Mouse (Mus musculus) testis, postnatal 10 days (tissue): ENCODE measurements around the gene Pik3c2g.

ENCODE experiments used
- DNase-seq: peaks from one replicate; pipeline ENCODE4 v3.0.0; 2021; ENCODE audit warnings: low spot score

The Pik3c2g gene

DNA sequence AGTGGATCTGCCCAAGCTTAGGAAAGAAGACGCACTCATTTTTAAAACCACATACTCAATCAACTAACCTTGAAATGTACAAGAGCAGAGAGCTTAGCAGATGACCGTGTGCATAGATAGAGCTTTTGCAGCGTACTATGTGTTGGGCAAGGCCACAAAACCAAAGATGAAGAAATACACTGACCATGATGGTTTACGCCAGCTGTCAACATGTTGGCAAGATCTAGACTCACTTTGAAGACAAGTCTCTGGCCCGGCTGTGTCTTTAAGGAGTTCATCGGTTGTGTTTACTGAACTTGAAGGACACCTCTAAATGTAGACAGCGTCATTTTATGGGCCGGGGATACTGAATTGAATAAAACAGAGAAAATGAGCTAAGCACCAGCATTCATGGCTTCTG is 254.3 kb downstream of the Pik3c2g start:
- DNase-seq: no peak

DNA sequence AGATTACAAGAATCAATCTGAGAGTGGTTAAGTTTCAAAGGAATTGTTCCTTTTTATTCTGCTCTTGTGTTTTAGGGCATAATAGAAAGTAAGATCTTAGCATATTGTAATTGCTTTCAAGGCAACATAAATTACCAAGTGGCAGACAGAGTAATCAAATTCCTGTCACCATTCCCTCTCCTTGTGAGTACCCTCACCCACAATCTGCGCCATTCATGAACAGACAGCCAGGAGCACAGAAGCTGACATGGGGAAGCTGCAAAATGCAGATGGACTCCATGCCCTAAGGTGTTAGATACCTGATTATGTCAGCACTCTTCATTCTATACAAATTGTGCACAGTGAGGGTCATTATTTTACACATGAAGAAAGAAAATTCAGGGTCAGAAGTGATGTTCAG is 255.6 kb downstream of the Pik3c2g start:
- DNase-seq: no peak

DNA sequence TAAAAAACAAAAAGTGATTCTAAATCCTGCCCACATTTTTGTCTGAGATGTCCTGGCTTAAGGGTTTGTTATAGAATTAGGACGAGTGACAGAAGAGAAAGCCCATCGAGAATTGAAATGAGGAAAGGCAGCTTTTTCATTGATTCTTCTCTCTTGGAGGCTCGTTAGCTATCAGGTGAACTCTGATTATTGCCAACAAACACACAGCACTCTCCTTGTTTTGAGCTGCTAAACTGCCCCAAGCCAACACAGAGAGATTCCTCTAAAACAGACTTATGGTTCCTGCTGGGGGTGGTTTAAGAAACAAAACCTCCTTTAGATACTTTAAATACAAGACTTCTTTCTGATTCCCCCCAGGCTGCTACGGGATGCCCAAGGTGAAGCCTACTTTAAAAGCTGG is 256.5 kb downstream of the Pik3c2g start:
- no peak for DNase-seq

DNA sequence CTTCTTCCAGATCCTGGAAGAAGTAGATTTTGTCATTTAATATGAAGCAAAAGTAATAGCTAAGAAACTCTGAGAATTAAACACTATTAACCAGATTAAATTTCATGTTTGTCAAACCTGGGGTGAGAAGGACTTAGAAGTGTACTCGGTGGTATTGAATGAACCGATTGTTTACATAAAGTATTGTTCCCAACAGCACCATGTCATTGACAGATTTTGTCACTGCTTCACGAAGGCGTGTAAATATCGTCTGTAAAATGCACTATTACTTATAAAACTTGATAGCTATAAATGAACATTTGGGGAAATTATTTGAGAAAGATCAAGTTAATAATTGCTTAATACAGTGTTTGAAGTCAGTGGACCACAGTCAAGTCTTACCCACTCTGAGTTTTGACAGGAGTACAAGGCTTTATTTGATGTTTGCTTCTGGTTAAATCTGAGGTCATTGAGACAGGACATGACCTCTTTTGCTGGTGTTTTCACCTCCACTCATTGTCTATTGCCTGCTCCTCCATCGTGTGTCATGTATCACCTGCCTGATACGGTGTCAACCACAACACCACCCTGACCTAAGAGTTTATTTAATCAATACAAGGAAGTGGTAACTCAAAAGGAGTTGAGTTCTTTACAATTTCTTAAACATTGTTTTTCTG is 260.0 kb downstream of the Pik3c2g start:
- no peak for DNase-seq

DNA sequence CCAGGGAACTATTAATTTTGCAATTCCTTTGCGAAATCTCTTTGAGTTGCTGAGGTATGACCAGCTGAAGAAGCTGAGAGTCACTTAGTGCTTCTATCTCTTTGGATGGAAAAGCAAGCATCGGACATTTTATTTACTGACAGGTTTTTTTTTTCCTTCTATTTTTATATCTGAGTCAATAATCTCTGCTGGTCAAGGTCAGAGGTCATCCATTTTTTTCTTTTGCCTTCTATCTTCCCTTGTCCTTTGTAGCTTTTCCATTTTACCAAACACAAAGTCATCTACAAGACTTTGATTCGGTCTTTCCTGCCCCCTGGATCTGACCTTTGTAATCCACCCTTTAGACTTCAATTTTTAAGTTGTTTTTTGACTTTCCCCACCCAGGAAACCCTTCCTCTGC is 262.9 kb downstream of the Pik3c2g start:
- DNase-seq: no peak

DNA sequence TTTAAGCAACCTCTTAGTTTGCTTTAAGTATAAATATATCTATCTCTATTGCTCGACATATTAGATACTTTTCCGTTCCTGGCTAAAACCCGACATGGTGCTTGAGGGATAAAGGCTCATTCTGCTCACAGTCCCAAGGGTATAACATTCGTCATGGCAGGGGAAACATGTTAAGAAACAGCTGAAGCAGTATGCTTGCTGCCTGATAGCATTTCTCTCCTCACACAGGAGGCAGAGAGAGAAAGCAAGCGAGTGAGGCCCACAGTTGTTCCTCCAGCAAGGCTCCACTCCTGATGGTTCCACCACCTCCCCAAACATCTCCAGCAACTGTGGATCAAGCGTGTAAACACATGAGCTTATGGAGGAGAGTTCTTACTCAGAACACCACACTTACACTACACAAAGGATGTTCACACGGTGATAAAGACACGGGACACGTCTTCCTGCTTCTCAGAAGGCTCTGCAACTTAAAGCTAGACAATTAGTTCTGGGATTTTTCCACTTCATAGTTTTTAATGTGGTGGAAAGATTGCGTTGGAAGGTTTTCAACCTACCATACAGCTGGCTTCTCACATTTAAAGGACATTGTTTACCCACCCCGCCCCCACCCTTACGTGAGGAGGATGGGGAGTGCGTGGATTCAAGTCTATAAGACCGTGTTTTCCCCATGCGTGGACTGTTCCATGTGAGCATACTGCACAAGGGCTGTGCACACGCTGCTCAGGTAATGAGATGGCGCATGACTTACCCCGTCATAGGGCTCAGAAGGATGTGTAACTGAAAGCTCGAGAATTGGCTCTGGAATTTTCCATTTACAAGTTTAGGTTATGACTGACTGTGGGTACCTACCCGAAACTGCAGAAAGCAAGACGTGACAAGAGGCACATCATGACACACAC is 264.9 kb downstream of the Pik3c2g start:
- DNase-seq: no peak

DNA sequence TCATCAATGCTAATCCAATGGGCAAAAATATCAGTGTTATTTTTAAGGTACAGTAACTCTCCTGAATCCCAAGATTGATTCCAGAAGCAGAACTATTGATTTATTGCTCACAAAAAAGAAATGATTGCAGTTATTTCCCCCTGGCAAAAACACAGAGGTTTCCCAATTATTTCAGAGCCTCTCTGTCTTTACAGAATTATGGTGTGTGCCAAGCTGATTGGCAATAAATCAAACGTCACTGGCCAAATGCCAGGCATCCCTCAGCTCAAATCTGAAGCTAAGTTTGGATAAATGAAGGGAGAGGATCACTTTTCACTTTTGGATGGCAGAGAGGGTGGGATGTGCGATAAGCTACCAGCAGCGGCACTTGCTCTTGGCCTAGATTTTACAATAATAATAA is 265.8 kb downstream of the Pik3c2g start:
- no peak for DNase-seq

DNA sequence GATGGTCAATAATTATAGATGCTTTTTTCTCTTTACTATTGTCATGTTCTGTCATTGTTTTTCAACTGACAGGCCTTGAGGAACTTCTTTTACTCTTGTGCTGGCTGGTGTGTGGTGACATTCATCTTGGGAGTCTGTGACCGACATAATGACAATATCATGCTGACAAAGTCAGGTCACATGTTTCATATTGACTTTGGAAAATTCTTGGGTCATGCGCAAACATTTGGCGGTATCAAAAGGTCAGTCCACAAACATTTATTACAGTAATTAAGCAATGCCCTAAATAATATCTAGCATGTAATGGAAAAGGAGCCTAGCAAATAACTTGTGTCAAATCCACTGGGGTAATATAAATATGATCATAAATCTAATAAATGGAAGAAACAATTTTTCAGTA is 273.1 kb downstream of the Pik3c2g start:
- no peak for DNase-seq

DNA sequence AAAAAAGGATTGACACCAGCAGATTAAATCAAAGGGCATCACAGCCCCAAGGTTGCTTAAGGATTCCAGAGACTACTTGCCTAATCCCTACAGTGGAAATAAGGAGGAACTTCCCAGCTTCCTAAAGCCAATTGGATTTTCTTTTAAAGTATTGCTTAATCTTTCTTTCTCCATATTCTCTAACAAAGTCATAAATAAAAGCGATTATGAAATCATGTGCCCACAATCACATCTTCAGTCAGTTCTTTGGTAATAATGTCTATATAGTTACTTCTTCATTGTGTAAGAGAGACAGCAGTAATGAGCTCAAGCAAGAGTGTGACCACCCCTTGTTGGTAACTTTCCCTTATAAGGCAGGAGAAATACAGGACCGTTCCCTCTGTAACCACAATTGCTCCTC is 274.5 kb downstream of the Pik3c2g start:
- DNase-seq: no peak

DNA sequence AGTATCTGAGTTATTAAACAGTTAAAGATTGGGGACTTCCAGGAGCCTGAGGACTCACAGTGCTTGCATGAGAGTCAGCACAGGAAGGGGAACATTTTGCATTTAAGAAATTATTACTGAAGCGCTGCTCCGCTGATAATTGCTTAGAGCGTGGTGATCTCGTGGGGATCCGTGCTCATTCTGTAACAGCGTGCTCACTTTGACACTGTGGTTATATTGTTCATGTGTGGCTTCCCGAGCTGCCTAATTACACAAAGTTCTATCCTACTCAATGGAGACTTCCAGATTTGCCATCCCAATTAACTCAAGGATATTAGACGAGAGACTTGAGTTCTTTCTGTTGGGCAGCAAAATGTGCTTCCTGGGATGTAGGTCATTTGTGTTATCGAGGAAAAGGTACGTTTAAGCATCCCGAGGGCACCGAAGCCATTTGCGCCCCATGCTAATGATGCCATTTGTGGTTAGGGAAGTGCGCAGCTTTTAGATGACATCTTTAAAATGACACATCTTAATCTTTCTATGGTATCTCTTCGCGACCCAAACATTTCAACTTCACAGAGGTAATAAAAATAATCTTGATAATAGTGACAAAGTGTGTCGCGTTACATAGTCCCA is 278.1 kb downstream of the Pik3c2g start:
- DNase-seq: no peak

DNA sequence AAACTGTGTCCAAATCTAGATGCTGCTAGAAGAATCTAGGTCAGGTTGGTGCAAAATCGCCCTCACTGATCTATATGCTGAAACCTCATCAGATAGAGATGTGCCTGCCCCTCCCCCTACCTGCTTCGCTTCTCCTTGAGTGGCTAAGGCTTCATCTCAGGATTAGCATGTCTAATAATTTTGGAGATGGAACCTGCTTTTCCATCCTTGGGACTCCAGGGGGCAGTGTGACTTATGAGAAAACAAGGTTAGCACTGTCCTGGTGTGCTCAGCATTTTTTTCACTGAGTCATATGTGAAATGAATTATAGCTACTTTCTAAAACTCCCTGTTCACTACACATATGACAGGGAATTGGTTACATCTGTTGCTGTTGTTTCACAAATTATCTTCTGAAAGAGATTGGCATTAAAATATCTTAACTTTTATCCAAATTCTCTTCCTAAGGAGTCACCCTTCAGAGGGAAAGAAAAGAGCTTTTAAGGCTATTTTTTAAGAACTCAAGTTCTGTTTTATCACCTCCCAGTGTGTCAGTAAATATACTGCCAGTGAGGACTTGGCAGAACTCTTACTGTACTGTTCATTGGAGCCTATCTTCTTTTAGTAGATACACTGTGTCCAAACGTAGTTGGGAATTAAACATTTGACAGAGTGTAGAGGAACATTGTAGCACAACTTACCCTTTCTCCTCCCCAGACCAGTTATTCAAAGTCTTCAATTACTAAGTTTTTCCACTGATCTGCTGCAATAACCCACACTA is 287.6 kb downstream of the Pik3c2g start:
- DNase-seq: peak; percentile 49

DNA sequence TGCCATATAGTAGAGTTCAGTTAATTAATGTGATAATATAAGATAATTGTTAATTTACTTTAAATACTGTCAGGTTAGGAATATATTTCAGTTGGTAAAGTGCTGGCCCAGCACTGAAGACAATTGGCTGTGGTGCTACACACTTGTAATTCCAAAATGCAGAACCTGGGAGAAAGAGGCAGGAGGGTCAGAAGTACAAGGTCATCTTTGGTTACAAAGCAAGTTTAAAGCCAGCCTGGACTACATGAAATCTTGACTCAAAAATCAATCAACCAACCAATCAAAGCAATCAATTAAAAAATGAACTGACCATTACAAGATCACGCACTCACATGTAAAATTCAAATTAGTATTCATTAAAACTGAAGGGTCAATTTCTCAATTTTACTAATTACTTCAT is 289.7 kb downstream of the Pik3c2g start:
- DNase-seq: no peak

DNA sequence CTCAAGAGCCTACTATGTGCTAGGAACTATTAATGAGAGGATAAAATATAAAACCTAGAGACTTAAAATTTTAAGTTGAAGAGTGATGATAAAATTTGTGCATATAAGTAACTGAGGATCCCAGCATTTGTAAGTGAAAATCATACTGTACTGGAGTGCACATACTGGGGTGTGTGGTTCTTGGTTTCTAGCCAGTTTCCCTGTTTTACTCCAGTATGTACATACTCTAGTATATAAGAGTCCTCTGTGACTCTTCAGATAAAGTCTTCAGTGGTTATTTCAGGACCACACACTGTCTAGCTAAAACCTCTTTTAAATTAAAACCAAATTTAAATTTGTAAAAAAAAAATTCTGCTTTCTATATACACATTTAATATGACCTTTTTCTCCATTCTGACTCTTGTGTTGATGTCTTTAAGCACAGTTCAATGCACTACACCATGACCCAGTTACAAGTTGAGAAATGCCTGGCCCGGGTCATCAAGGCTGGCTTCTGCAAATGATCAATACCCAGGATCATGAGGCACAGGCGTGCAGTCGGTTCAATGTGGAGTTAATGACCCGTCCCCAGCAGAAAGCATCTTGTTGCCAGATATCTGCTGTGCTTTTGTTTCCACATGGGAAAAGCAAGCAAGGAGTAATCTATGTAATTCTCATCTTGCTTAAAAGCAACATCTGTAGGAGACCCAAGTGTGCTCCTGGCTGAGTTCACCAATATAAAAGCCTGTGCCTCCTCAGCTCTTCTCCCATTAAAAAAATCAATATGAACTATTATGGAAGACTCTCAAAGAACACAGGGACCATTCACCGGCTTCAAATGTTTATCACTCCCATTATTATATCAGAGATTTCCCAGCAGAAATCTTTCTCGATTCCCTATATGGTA is 290.7 kb downstream of the Pik3c2g start:
- DNase-seq: no peak

DNA sequence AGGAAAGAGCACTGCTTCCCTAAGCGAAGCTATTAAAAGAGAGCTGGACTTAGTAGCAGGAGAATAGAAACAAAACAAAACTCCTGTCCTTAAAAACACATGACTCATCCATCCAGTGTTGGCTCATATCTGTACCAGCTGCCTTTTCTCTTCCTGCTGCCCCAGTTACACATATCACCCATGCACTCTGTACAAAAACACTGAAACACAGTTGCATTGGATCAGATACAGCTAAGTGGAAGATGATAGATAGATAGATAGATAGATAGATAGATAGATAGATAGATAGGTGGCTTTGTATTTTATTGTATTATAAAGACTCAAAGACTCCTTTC is 291.3 kb downstream of the Pik3c2g start:
- DNase-seq: no peak

DNA sequence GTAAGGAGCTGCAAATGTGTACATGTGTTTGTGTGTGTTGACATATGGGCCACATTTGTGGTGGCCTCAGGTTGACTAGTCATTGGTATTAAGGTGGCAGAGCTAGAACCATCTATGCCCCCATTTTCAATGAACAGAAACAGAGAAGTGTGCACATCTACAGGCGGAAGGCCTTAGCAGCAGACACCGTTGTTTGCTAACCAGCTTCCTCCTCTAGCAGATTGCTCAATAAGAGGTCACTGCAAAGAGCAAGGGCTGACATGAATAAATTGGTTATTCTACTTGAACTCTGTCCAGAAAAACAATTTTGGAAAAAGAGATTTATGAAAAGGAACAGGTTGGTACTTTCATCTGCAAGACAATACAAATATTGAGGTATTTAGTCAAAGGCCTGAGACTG is 295.1 kb downstream of the Pik3c2g start:
- DNase-seq: no peak

DNA sequence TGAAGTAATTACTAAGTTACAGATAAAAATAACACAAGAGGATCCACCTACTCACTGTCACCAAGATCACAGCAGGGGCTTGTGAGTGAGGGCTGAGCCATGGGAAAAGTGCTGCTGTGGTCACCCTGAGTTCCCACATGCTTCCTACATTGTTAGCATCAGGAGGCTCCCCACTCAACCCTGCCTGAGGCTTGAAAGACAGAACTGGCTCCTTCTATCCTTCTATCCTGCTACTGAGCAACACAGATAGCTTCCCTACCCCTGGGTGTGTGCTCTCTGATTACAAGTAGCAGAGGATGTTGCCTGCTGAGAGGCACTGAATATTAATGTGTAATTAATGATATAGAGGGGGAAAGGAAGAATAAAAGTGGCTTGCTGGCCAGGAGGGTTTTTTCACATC is 300.2 kb downstream of the Pik3c2g start:
- no peak for DNase-seq

DNA sequence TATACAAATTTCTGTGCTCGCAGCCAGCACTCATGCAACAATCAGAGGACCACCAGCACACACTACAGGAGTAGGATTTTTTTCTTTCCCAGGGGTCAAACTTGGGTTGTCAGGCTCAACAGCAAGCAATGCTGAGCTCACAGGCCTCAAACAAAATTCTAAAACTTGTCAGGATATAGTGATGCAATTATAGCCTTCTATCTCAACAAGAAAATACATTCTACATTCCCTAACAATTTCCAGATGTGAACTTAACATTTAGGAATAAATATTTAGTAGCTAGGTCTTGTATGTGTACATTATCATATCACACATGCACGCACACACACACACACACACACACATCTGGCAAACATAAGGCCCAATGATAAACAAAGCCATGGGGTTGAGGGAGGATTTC is 308.6 kb downstream of the Pik3c2g start:
- DNase-seq: no peak

DNA sequence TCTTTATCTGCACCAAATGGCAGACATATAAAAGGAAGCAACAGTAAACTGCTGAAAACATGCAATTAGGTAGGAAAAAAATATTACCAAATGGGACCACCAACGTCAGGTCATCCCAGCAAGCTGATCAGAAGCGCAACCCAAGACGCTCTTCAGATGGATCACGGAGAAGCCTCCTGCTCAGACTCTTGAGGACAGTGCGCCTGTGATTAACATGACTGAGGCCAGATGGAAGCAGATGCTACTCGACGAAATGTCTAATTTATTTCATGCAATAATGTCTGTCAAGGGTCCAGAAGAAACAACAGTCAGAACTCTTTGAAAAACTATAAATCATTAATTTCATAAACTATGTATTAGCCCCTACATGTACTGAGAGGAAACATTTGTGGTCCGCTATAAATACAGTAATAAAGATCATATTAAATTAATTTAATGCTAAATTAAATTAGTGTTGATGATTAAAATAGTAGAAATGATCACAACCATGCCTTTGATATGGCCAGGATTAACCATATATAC is 312.7 kb downstream of the Pik3c2g start:
- DNase-seq: no peak

DNA sequence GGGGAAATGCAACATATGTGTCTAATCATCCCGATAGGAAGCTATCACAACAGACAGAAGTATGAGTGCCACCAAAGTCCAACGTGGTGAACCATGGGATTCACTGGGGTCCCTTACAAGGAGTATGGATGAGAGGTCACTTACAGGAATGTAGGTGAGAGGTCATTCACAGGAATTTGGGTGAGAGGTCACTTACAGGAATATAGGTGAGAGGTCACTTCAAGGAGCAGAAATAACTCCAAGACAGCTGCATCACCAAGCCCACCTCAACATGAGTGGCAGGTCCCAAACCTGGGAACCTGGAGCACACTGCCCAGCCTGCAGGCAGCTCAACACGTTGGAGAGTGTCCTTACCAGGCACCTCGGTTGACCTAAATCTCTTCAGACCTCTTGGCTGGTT is 314.8 kb downstream of the Pik3c2g start:
- no peak for DNase-seq

DNA sequence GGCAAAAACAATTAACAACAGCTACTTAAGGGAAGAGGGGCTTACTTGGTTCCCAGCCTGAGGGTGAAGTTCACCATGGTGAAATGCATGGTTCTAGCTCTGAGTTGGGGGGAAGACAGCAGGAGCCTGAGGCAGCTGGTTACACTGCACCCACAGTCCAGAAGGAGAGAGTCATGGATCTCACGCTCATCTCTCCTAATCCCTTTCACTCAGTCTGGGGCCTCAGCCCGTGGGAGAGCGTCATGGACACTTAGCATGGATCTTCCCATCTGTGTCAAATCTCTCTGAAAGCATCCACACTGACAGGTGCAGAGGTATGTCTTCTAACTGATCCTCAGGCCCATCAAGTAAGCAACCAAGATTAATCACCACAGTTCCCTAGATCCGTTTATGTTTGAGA is 320.1 kb downstream of the Pik3c2g start:
- DNase-seq: no peak

DNA sequence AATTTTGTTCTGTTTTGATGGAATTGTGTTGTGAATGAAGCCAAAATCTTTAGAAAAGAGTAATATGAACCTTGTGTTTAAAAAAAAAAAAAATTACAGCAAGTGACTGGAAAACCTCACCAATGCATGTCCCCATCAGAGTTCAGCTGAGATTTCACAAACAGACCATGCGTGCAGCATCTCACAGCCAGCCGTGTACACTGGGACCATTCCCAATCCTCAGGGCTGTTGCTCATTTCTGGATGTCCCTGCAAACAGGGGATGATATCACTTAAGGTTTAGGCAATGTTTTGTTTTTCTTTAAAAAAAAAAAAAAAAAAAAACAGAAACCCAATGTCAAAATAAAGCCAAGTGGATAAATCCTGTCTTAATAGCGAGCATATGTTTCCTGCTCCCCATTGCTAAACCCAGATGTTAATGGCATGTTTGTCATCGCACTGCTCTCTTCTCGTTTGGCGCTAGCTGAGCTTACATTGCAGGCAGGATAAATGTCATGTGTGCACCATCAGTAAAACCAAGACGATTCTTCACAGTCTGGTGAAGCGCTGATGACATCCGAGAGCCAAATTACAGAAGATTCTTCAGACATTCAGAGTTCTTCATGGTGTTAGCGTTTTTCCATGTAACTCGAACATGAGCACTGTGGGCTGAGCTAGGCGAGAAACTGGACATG is 322.1 kb downstream of the Pik3c2g start:
- DNase-seq: no peak
